Mouse (Mus musculus) ovary, postnatal 14 days (tissue): ENCODE results near the gene Gon4l.
A peak's percentile ranks its signal among the peaks of the same experiment; 100 is the strongest.
"Not testable (repeated sequence)": the region's sequence is repeated elsewhere in the genome, so short reads cannot be mapped to it uniquely, and the experiment has no call there.

Experiments
- DNase-seq: peaks from one replicate; pipeline ENCODE4 v3.0.0; 2022; ENCODE audit warnings: low spot score

The Gon4l gene

DNA sequence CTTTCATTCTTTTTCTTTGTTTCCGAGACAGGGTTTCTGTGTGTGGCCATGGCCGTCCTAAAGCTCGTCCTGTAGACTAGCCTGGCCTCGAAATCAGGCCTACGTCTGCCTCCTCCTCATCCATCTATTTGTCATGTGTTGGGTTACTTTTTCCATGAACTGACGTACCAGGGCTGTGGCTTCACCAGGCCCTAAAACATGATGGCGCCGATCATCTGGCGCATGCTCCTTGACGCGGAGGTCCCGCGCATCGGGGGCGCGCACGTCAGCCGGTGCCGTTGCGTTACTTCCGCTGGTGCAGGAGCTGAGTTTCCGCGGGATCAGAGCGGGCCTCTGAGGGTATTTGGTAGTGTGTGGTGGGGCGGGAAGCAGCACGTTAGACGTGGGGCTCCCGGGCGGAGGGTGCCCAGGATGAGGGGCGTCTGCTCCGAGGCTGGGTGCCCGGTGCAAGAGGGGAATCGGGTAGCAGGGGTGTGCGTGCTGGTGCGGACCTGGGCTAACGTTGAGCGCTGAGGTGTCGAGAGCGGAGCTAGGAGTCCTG is at the start of gene Gon4l:
Gon4l (plus strand) TSS at position 281 of the 541 bp plus-strand sequence.
- DNase-seq = peak; percentile 18

DNA sequence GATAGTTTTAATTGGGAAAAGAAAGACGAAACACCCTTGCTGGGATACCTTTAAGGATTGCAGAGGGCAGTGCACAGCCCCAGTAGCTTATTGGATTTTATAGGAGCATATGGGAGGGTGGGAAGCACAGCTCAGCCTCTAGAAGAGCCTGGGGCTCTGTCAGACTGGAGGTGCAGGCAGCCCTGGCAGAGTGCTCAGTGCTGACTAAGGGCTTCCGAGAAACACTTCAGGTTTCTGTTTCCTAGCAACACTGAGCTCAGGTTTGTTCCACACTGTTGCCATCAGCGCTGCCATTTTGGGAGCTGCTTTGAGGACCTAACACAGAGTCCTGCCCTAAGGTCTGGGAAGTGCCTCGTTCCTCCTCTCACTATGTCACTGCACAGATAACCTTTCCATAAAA is 48.7 kb upstream of the Gon4l start:
- DNase-seq = not testable (repeated sequence)

DNA sequence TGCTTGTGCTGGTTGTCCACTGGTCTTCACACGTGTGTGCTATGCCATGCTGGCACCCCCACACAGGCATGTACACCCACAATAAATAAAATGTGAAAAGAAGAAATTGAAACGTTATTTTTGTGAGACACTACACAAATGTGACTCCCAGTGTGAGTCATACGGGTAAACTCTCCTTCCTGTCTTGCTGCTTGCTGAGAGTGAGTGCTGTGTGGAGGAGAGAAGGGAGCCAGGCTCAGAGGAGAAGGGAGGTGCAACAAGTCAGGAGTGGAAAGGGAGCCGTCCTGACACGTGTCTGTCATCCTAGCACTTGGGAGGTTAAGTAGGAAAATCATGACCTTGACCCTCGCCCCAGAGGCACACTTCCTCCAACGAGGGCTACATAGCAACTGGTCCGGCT is 48.2 kb upstream of the Gon4l start:
- DNase-seq = not testable (repeated sequence)

DNA sequence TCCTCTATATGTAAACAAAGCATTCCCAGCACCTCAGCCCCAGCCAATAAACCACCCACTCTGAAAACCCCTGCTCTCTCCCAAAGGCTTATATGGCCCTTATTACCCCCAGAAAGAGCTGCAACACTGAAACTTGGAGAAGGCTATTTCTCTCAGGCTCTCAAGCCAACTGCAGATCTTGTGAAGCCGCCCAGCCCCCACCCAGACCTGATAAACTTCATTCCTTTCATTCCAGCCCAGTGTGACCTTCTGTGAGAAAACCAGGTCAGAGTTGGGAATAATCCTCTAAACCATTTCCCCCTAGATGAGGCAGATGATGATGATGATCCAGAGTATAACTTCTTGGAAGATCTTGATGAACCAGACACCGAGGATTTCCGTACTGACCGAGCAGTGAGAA is 47.0 kb upstream of the Gon4l start:
- not testable (repeated sequence) for DNase-seq

DNA sequence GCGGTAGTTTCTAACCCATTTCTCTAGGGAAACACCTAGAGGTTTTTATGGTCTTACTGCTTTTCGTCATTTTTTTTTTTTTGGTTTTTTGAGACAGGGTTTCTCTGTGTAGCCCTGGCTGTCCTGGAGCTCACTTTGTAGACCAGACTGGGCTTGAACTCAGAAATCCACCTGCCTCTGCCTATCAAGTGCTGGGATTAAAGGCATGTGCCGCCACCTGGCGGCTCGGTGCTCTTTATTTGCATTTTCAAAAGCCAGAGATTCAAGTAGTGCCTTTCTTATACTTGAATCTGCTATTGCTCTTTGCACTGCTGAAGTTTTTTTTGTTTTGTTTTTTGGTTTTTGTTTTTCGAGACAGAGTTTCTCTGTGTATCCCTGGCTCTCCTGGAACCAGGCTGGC is 37.5 kb upstream of the Gon4l start:
- DNase-seq = not testable (repeated sequence)

DNA sequence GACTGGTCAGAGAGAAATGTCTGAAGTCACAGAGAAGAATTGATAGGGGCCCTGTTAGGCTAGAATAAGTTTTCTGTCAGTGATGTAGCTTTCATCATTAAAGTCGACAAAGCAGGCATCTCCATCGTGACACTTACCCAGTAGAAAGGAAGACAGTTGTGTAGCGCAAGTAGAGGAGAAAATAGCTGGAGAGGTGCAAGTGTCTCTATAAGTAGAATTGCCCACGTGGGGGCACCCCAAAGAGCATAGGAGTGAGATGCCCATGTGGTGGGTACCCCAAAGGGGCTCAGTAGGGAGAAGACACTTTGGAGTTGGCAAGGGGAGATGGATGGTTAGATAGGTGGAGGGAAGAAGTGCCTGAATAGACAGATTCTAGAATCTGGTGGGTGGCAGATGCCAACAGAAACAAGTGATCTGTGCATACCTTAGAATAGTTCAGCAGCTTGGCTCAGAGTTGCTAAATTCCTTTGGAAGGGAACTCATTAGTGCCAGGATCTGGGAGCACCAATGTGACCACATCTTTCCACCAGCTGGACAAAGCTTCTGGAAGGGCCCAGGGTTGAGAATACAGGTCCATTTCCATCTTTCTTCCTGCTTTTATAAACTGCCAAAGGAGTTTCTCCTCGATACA is 31.0 kb upstream of the Gon4l start:
- no peak for DNase-seq

DNA sequence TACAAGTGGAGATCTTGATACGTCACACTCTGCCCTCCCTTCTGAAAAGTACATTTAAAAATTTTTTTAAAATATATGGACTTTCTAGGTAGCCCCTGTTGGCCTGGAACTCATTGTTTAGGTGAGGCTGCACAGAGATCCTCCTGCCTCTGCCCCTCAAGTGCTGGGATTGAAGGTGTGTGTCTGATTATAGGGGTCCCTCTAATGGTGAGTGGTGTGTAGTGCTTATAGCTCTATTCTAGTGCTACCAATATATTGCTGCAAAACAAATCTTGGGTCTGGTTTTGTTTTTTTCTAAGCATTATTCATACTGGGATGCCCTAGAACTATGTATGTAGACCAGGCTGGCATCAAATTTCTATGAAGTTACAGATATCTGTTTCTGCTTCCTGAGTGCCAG is 9.3 kb upstream of the Gon4l start:
- no peak for DNase-seq

DNA sequence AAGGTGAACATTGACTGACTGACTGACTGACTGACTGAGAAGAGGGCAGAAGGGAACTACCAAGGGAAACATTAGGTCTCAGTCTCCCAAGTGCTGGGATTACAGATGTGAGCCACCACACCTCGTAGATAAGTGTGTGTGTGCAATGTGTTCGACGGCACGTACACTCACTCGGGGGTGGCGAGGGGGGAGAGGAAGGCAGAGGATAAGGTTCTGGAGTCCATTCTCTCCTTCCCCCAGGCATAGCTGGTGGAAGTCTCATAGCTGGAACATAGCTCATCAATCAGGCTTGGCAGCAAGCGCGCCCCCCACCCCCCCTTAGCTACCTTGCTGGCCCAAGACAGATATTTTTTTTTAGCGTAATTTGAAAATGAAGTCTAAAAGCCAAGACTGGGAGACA is 7.8 kb upstream of the Gon4l start:
- no peak for DNase-seq

DNA sequence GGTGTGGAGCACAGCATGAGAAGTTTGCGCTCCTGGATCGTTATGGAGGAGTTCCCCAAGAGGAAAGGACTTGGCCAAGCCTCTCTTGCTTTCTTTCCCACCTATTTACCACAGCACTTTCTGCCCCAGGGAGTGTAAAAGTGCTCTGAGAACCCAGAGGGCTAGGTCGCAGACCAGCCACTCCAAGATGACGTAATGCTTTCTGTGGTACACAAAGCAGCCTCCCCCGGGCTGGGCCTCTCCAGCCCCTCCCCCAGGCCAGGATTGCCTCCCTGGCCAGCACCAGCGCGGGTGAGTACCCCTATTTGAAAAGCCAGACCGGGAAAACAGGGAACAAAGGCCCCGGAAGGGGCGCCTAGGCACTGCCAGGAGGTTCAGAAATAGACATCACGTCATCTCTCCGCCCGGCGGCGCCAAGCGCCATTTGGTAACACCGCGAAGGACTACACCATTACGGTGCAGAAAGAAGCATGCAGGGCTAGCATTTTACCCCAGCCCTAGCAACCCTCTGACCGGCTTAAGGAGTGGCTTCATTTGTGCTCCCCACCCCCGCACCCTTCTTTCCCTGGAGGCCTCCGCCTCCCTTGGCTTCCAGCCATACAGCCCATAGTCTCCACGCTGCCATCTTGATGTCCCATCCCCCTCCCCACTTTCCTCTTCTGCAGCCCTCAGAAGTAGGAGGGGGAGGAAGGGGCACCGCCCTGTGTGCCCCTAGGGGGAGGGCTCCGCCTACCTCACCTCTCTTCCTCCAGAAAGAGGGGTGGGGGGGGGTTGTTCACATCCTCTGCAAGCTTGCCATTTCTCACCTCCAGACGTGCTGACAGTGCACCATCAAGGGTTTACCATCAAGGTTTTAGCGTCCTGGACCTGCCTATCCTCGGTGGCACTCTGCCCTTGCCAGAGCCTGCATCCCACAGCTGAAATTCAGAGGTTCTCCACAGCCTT is 3.6 kb upstream of the Gon4l start:
- DNase-seq = peak; percentile 23

DNA sequence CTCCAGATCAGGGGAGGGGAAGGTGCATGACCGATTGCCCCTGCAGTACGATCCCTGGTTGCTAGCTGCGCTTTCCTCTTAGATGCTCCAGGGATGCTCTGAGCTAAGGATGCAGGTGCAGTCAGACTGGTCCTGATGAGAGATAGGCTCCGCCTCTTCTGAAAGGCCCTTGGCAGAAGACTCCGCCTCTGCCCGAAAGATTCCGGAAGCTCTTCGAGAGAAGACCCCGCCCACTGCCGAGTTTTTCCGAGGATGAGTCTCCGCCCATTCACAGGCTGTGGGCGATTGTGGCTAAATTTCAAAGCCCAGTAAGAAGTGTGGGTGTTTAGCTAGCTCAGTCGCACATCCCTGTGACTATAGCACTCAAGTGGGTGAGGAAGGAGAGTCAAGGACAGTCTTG is 2.6 kb upstream of the Gon4l start:
- DNase-seq = peak; percentile 18

DNA sequence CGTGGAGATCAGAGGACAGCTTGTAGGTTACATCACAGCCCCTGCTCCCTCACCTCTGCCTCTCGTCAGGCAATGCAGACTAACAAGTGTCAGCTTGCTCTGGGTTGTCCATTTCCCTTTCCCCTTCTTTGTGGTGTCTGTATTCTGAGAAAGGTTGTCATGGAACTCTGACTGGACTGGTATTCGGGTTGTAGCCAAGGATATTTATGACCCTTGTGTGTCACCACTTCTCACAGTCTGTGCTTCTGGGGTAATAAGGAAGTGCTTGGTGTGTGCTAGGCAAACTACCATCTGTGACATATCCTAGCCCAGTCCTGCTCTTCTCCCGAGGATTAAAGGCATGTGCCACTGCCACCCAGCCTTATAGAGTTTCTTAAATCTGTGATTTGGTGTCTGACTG is 14.1 kb downstream of the Gon4l start:
- no peak for DNase-seq

DNA sequence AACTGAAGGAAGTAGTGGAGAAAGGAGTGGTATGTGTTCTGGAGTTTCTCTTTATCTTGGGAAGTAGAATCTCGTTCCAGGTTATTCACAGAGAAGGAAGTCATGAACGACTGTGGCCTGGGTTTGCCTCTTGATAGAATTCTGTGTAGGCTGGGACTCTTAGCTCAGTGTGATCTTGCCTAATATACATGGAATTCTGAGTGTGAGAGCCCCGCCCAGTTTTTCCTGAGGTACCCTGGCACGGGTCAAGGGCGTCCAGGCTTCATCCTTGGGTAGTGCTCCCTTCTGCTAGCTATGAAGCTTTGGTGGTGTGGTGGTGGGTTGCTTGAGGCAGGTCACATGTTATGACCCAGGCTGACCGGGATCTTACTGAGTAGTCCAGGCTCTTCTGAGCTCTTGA is 20.8 kb downstream of the Gon4l start:
- DNase-seq = no peak

DNA sequence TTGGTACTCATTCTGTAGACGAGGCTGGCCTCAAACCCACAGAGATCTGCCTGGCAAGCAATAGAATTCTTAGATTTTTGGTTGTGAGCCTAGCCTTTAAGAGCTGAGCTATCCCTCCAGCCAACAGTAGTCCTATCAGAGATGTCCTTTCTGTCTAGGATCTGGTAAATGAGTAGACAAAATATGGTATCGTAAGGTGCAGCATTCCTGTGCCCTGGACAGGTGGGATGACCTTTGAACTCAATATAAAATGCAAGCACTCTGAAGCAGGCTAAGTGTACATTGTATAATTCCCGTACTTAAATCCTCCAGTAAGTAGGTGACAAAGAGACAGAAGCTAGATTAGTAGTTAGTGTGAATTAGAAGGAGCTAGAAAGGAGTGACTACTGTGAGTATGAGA is 27.1 kb downstream of the Gon4l start:
- no peak for DNase-seq

DNA sequence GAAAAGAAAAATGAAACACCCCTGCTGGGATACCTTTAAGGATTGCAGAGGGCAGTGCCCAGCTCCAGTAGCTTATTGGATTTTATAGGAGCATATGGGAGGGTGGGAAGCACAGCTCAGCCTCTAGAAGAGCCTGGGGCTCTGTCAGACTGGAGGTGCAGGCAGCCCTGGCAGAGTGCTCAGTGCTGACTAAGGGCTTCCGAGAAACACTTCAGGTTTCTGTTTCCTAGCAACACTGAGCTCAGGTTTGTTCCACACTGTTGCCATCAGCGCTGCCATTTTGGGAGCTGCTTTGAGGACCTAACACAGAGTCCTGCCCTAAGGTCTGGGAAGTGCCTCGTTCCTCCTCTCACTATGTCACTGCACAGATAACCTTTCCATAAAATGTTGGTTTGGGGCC is 31.7 kb downstream of the Gon4l start:
- DNase-seq = not testable (repeated sequence)

DNA sequence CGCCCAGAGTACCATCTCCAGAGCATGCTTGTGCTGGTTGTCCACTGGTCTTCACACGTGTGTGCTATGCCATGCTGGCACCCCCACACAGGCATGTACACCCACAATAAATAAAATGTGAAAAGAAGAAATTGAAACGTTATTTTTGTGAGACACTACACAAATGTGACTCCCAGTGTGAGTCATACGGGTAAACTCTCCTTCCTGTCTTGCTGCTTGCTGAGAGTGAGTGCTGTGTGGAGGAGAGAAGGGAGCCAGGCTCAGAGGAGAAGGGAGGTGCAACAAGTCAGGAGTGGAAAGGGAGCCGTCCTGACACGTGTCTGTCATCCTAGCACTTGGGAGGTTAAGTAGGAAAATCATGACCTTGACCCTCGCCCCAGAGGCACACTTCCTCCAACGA is 32.1 kb downstream of the Gon4l start:
- not testable (repeated sequence) for DNase-seq

DNA sequence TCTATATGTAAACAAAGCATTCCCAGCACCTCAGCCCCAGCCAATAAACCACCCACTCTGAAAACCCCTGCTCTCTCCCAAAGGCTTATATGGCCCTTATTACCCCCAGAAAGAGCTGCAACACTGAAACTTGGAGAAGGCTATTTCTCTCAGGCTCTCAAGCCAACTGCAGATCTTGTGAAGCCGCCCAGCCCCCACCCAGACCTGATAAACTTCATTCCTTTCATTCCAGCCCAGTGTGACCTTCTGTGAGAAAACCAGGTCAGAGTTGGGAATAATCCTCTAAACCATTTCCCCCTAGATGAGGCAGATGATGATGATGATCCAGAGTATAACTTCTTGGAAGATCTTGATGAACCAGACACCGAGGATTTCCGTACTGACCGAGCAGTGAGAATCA is 33.4 kb downstream of the Gon4l start:
- not testable (repeated sequence) for DNase-seq

DNA sequence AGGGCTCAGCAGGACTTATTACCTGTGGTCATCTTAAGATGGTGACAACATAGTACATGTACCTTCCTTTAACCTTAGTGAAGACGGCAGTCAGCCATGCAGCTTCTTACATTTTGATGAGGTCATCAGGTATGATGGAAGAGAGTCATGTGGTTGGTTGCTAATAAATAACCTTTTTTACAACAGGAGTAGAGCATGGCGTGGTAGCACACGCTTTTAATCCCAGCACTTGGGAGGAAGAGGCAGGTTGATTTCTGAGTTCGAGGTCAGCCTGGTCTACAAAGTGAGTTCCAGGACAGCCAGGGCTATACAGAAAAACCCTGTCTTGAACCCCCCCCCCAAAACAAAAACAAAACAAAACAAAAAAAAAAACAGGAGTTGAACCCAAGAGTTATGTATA is 47.5 kb downstream of the Gon4l start:
- DNase-seq = not testable (repeated sequence)

DNA sequence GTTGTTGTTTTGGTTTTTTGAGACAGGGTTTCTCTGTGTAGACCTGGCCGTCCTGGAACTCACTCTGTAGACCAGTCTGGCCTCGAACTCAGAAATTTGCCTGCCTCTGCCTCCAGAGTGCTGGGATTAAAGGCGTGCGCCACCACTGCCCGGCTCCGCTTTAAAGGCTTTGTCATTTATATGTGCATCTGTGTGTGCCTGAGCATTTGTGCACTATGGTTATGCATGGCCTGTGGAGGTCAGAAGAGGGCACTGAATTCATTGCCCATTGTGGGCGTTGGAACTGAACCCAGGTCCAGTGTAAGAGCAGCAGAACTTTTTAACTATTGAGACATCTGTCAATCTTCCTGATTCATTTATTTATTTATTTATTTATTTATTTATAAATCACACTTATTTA is 58.0 kb downstream of the Gon4l start:
- not testable (repeated sequence) for DNase-seq

DNA sequence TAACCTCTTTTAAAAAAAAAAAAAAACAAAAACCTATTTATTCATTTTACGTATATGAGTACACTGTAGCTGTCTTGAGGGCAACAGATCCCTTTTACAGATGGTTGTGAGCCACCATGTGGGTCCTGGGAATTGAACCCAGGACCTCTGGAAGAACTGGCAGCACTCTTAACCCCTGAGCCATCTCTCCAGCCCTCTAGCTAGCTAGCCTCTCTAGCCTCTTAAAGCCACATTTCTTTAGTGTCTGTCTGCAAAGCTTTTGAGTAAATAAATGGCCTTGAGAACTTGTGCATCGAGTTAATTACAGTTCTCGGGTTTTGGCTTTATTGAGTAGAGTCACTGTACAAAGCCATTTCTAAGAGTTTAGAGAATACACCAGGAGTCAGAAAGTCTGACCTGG is 69.8 kb downstream of the Gon4l start:
- no peak for DNase-seq

DNA sequence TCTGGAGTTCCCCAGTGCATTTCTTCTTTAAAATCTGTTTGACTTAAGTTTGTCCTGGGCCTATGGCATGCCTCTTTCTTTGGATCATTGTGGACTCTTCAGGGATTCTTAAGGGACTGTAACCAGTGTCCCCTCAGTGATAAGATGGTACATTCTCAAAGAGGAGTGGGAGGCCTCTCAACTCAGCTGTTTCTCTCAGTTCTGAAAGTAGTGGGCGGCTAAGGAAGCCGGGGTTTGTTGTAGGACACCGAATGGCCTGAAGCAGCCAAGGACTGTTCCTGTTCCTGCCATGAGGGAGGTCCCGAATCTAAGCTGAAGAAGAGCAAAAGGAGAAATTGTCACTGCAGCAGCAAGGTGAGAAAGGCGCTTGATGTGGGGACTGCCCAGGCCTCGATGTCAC is 70.2 kb downstream of the Gon4l start:
- DNase-seq = no peak

DNA sequence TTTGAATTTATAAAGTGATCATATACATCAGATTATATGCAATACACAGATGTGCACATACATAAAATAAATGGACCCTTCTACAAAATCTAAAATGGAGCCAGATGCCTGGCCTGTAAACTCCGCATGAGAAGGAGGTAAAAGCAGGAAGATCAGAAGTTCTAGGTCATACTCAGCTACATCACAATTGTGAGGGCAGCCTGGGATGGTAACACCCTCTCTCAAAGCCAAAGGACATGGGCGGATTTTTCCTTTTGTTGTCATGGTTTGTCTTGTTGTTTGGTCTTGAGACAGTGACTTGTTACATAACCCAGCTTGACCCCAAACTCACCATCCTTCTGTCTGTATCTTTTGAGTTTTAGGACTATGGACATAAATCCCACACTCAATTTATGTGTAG is 70.7 kb downstream of the Gon4l start:
- no peak for DNase-seq

DNA sequence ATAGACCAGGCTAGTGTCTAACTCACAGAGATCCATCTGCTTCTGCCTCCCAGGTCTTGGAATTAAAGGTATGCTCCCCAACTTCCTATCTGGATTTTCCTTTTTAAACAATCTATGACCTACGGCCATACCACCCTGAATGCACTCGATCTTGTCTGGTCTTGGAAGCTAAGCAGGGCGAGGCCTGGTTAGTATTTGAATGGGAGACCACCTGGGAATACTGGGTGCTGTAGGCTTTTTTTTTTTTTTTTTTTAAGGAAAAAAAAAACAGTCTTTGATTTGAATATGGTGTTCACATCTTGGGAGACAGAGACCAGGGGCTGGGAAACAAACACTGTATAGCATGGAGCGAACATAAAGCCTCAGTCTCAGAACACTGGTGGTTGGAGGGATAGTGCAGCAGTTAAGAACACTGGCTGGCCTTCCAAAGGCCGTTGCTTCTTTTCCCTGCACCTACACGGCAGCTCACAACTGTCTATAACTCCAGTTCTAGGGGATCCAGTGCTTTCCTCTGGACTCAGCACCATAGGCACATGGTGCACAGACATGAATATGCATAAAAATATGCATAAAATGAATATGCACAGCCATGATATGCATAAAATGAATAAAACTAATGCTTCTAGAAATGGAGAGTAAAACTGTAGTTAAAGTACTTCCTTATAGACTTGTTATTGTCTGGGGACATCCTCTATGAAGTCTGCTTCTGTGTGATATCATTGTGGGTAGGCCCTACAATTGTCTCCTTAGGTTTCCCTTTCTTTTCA is 71.5 kb downstream of the Gon4l start:
- DNase-seq = no peak
